Mouse (Mus musculus): ENCODE measurements around the gene Pak4. TPM values are rescaled to one million over a fixed set of nuclear protein-coding genes. Genes with fewer than 3 reads are reported as not detected.

The Pak4 gene
- total RNA-seq (2023): 10 to 100 TPM in 1 of 2 experiments, 1 to 10 TPM in 1; 9.5 to 12.7 TPM

GRCm38 (mm10) chr7:28597642-28598446, at the start of gene Pak4, which contains the start of gene Samd4b:
TSS of gene Pak4 (minus strand) at chr7:28598185.
TSS of gene Samd4b (minus strand) at chr7:28598144.

DNA sequence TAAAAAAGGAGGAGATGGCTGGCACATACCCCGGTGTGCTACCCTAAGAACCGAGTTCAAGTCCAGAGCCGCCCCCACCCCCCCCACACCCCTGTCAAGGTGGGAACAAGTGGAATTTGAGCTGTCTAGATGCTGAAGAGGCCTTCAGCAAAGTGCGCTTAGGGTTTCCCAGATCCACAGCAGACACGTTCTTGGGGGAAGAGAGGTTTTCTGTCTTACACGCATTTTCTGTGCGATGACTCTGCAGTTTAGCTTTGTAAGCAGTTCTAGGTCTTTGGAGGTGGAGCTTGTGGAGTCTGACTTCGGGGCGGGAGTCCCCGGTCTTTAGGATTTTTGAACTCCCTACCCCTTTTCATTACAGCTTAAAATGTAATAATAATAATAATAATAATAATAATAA, 33.1 kb upstream of the Pak4 start, which contains the start of gene Acp7:
TSS of gene Acp7 (minus strand) at position 260 of the 400 bp plus-strand sequence.

GRCm38 (mm10) chr7:28547154-28547553, 50.8 kb downstream of the Pak4 start, which contains the start of gene Nccrp1:
TSS of gene Nccrp1 (minus strand) at chr7:28547254.

DNA sequence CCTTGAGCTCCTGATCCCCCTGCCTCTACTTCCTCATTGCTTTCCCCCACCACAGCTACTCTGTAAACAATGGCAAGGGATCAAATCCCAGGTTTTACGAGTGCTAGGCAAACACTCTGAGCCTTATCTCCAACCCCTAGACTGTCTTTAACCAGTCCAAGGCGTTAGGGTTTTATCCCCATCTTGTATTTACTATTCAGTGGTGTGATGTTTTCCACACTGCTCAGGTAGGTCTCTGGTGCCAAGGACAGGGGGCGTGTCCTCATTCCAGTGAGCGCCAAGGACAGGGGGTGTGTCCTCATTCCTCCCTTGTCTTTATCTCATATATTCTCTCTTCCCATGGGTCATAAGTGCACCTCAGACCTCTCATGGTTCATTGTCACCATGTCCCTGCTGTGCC, 57.5 kb downstream of the Pak4 start, which contains the start of gene Sycn:
TSS of gene Sycn (plus strand) at position 360 of the 400 bp plus-strand sequence.

DNA sequence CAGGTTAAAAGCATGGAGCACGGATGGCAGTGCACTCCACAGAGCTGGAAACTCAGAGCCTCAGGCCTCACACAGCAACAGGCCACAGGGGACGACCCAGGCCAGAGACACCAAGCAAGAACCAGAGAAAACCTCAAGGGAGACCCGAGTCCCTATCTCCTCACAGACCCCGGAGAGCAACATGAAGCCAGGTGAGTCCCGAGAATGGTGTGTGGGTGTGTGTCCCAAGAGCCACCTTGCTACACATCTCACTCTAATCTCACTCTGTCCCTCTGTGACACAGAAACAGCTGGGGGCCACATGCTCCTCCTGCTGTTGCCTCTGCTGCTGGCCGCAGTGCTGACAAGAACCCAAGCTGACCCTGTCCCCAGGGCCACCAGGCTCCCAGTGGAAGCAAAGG, 75.4 kb downstream of the Pak4 start, which contains the start of gene Ifnl3:
TSS of gene Ifnl3 (plus strand) at position 301 of the 400 bp plus-strand sequence.

GRCm38 (mm10) chr7:28510405-28510974, 87.5 kb downstream of the Pak4 start, which contains the start of gene Ifnl2:
TSS of gene Ifnl2 (minus strand) at chr7:28510455.

Other genes starting within 250 kb of the Pak4 start
- gene Rps16, start 247.5 kb downstream of the Pak4 start, total RNA-seq (2023): 1,000 to 10,000 TPM; 1,016 to 1,191 TPM
- gene Plekhg2, start 225.6 kb downstream of the Pak4 start, total RNA-seq (2023): 10 to 100 TPM; 22.3 to 30.8 TPM
- 1,000 to 10,000 TPM; 1,188 to 1,652 TPM for gene Zfp36, start 217.9 kb downstream of the Pak4 start, total RNA-seq (2023)
- 10 to 100 TPM in 1 of 2 experiments, 1 to 10 TPM in 1; 7.2 to 10.1 TPM for gene Med29, start 205.5 kb downstream of the Pak4 start, total RNA-seq (2023)
- gene Paf1, start 205.2 kb downstream of the Pak4 start, total RNA-seq (2023): 10 to 100 TPM; 62.9 to 73.5 TPM
- gene Gmfg, start 160.7 kb downstream of the Pak4 start, total RNA-seq (2023): 100 to 1,000 TPM; 538 to 594 TPM
- 1 to 10 TPM; 3.2 to 4.2 TPM for gene Lrfn1, start 146.2 kb downstream of the Pak4 start, total RNA-seq (2023)
- gene Ifnl2, start 87.7 kb downstream of the Pak4 start, total RNA-seq (2023): not detected
- gene Ifnl3, start 75.3 kb downstream of the Pak4 start, total RNA-seq (2023): not detected
- not detected for gene Sycn, start 57.3 kb downstream of the Pak4 start, total RNA-seq (2023)
- gene Nccrp1, start 50.9 kb downstream of the Pak4 start, total RNA-seq (2023): under 1 TPM in 1 of 2 experiments, not detected in 1; 0.90 TPM
- gene Samd4b, start within 50 bp of the Pak4 start, total RNA-seq (2023): 10 to 100 TPM; 45.3 to 48.4 TPM
- not detected for gene Acp7, start 33.1 kb upstream of the Pak4 start, total RNA-seq (2023)
- gene Fbxo27, start 94.7 kb upstream of the Pak4 start, total RNA-seq (2023): 1 to 10 TPM in 1 of 2 experiments, under 1 TPM in 1; 0.37 to 1.1 TPM
- 1 to 10 TPM; 2.3 to 3.5 TPM for gene Fbxo17, start 118.6 kb upstream of the Pak4 start, total RNA-seq (2023)
- gene Mrps12, start 143.6 kb upstream of the Pak4 start, total RNA-seq (2023): 10 to 100 TPM; 18.3 to 19.9 TPM
- 1 to 10 TPM; 8.3 to 9.0 TPM for gene Sars2, start 143.8 kb upstream of the Pak4 start, total RNA-seq (2023)
- gene Ccer2, start 158.0 kb upstream of the Pak4 start, total RNA-seq (2023): not detected
- 10 to 100 TPM; 63.2 to 65.6 TPM for gene Sirt2, start 168.6 kb upstream of the Pak4 start, total RNA-seq (2023)
- gene Nfkbib, start 169.3 kb upstream of the Pak4 start, total RNA-seq (2023): 10 to 100 TPM; 39.1 to 41.4 TPM
- gene Rinl, start 190.8 kb upstream of the Pak4 start, total RNA-seq (2023): 100 to 1,000 TPM in 1 of 2 experiments, 10 to 100 TPM in 1; 91.3 to 113 TPM
- 100 to 1,000 TPM; 409 to 451 TPM for gene Hnrnpl, start 210.4 kb upstream of the Pak4 start, total RNA-seq (2023)
- gene Ech1, start 227.0 kb upstream of the Pak4 start, total RNA-seq (2023): 100 to 1,000 TPM; 101 to 105 TPM
- gene Lgals4, start 235.7 kb upstream of the Pak4 start, total RNA-seq (2023): 10 to 100 TPM; 16.5 to 19.9 TPM